Mouse (Mus musculus): ENCODE measurements around the gene Rsph9.

Gene Rsph9

GRCm38 (mm10) chr17:46139872-46140271 is 4.1 kb downstream of the Rsph9 start:
- DNase-seq (ENCODE audit: low spot score in 2 of 2), result no peak

GRCm38 (mm10) chr17:46138563-46139236 is 5.3 kb downstream of the Rsph9 start:
- no peak for DNase-seq (ENCODE audit: low spot score in 2 of 2)

DNA sequence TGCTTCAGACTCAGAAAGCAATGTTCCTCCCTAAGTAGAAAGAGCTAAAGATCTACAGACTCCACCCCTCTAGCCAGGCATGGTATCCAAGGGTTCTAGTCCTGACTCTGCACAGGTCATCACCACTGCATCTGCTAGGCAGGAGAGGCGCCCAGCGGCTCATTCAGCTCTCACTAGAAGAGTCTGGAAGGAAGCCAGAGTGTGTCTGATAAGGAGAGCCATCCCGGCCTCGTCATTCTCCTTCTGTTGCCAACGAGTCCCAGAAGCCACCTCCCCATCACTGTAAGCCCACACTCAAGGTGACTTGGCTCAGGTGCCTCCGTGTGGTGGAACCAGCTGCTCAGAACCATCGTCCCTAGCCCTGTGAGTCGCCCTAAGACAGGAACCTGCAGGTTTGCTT is 11.2 kb downstream of the Rsph9 start:
- no peak for DNase-seq (ENCODE audit: low spot score in 2 of 2)

DNA sequence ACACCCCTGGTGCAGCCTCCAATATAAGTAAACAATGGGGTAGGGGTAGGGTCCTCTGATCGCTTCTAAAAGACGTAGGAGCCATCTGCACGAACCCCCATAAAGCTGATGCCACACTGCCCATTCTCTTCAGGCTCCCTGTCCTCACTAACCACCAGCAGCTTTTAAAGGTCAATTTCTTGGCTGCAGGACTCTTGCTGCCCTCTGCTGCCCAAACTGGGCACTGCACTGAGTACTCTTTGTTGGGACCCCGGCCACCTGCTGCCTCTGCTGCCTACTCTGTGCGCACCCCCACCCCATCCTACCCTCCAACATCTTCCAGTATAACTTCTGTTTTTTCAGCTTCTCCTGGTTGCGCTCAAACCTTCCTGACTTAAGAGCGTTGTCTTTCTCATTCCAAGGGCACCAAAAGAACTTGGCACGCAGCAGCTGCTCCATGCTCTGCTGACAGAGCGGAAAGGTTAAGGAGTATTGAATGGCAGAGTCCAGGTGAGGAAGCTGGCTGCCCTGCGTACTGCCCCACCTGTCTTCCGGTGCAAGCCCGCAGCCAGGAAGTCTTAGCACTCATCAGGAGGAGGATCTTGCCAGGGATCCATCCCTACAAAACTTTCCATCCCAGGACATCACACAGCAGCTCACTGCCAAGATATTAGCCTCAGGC is 11.8 kb downstream of the Rsph9 start:
- peak; percentile 70 to 89 for DNase-seq (ENCODE audit: low spot score in 2 of 2)

DNA sequence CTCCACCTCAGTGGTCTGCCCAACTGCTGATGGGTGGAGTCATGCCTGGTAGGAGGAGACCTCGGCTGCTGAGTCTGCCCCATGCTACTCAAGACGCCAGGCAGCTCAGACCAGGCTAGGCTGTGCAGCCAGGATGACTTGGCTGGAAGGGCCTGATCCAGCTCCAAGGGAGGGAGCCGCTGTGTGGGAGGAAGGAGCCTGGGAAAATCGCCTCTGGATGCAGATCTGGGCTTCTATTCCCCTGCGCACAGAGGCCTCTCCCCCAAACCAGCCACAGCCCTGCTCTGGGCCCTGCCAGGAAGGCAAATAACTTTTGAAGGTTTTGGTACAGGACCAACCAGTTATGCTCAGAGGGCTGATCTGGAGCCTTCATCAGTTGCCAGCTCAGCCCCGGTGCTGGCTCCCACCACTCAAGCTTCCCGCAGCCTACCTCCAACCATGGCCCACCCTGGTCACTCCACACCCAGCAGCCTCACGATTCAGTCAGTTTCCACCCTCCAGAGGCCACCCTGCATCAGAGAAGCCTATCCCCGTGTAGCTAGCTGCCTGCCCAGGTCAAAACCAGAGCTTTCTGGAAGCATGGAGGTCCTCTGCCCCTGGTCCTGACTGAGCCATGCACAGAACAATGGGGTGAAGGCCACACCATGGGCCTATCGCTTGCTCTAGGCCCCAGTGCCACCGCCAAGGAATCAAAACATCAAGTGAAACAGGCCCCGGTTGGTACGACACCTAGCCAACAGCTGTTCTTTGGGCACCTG is 14.1 kb downstream of the Rsph9 start:
- no peak for DNase-seq (ENCODE audit: low spot score in 2 of 2)

- no peak for DNase-seq (ENCODE audit: low spot score in 2 of 2)
Measured at GRCm38 (mm10) chr17:46127814-46128493, 16.1 kb downstream of the Rsph9 start.

GRCm38 (mm10) chr17:46126608-46127007 is 17.4 kb downstream of the Rsph9 start:
- no peak for DNase-seq (ENCODE audit: low spot score in 2 of 2)

GRCm38 (mm10) chr17:46123953-46124700 is 19.9 kb downstream of the Rsph9 start:
- no peak for DNase-seq (ENCODE audit: low spot score in 2 of 2)

DNA sequence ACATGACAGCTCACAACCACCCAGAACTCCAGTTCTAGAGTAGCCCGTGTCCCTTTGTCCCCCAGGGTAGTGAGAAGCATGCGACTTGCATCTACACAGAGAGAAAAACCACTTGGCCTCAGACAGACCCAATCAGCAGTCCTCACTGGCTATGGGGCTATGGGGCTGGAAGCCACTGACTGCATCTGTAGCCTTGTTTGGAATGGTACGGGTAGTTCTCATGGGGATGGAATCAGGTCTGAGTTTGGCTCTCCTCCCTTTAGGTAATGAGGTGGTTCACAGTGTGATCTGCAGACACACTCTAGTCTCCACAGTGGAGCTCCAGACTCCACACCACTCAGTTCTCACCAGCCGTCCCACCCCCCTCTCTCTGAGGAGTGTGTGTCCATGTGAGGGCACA is 20.7 kb downstream of the Rsph9 start:
- no peak for DNase-seq (ENCODE audit: low spot score in 2 of 2)

GRCm38 (mm10) chr17:46122791-46123190 is 21.2 kb downstream of the Rsph9 start:
- DNase-seq (ENCODE audit: low spot score in 2 of 2), result no peak

DNA sequence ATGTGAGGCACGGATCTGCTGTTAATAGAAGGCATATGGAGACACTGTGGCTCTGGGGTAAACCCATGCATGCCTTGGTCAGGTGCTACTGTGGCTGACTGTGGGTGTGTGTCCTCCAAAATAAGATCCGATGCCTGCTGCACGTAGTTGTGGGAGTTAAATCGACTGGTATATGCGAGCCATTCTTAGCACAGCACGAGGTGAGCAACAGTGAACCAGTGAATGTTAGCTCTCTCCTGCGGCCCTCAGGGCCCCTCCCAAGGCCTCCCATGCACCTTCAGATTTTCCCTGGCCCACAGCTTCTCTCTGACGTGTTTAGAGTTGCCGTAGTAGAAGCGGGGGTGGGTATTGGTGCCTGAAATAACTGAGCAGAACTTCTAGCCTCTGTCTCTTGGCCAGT is 24.4 kb downstream of the Rsph9 start:
- DNase-seq (ENCODE audit: low spot score in 2 of 2), result no peak

- DNase-seq (ENCODE audit: low spot score in 2 of 2), result no peak
Measured at GRCm38 (mm10) chr17:46118423-46118850, 25.6 kb downstream of the Rsph9 start.

DNA sequence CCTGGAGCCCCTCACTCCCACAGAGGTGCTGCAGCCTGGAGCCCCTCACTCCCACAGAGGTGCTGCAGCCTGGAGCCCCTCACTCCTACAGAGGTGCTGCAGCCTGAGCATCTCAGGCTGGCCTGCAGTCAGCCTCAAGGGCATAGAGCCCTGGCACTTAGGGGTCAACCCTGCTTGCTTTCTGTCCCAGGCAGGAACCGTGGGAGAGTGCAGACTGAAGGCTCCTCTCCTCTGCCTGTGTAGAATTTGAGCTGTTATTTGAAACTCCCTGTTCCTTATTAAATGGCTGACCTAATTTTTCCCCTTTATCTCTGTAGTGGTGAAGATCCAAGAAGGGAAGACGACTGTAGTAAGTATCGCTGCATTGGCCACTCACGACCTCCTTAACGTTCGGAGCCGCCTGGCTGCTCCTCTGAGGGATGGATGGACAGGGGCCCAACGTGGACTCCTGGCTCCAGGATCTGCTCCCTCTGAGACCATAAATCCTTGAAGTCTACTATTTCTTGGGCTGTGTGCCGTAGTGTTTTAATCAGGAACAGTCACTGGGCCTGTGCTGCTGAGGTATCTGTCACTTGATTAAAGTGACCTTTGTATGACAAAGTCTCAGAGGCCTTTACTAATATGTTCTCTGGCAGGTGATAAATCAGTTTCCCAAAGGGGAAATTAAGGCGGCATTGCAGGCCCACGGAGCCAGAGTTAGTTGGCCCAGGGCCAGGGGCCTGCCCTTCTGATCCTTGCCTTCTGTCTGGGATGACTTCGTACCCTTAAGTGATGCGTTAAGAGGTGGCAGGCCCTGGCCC is 26.2 kb downstream of the Rsph9 start:
- DNase-seq (ENCODE audit: low spot score in 2 of 2), result no peak

- no peak for DNase-seq (ENCODE audit: low spot score in 2 of 2)
Measured at GRCm38 (mm10) chr17:46116881-46117280, 27.1 kb downstream of the Rsph9 start.

- no peak for DNase-seq (ENCODE audit: low spot score in 2 of 2)
Measured at GRCm38 (mm10) chr17:46116138-46116537, 27.9 kb downstream of the Rsph9 start.

- DNase-seq (ENCODE audit: low spot score in 2 of 2), result no peak
Measured at GRCm38 (mm10) chr17:46115489-46115888, 28.5 kb downstream of the Rsph9 start.

DNA sequence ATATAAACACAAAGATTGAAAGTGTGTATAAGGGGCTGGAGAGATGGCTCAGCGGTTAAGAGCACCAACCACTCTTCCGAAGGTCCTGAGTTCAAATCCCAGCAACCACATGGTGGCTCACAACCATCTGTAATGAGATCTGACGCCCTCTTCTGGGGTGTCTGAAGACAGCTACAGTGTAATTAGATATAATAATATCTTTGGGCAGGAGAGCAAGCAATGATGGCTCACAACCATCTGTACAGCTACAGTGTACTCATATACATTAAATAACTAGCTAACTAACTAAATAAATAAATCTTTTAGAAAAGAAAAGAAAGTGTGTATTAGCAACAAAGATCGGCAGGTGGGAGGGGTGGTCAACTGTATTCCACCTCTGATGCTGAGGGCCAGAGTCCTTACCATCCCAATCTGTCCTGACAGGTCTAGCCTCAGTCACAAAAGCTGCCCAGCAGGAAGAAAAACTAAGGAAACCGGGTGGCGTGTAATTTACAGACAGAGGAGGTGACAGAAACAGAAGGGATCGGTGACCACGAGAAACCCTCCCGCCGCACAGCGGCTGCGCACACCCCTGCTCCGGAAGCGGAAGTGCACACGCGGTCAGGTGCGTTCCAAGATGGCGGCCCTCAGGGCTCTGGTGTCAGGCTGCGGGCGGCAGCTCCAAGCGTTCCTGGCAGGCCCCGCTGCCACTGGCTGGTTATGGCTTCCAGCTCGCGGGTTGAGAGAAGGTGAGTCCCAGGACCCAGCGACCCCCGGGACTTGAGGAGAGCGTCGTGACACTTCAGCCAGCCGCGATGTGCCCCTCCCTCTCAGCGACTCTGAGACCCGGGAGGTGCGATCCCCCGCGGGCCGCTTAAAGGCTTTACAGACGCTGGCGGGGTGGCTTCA is 33.4 kb downstream of the Rsph9 start, which contains the start of gene Mrps18a:
Gene Mrps18a, plus strand, starts transcription at position 585 of the 888 bp plus-strand sequence.
- DNase-seq (ENCODE audit: low spot score in 2 of 2), result peak; percentile 78 to 88

GRCm38 (mm10) chr17:46108286-46108685 is 35.7 kb downstream of the Rsph9 start:
- DNase-seq (ENCODE audit: low spot score in 2 of 2), result no peak

- no peak for DNase-seq (ENCODE audit: low spot score in 2 of 2)
Measured at GRCm38 (mm10) chr17:46104487-46104886, 39.5 kb downstream of the Rsph9 start.
